Mouse (Mus musculus): ENCODE measurements at regions not wholly inside any gene's neighbourhood (a gene's known extent, or its start where the extent isn't known, plus 50 kb on each side); places are given as distances from the start of the nearest gene placed in this dataset.

DNA sequence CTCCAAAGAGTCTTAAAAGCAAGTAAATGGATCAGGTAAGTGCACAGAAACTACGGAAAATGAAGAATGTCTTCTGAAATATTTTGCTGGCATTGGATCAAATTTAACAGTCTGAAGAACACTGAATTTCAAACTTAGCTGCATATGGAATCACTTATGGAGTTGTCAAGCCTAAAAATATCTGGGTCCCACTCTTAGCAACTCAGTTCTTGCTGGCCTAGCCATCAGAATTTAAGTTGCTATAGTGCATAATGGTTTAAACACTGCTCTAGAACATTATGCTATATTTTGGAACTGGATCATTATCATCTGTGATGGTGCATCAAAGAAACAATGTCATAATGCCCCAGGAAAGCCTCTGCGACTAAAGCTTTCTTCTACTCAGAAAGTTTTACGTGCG lies 324.5 kb upstream of the 4933436I01Rik start:
- Histone ChIP-seq H3K4me3 (no peak overlapping the region), H3K27ac (no peak overlapping the region)
- DNase-seq (ENCODE audit: extremely low spot score in 1 of 2, low spot score in 2 of 2) = no peak
- TF ChIP-seq CTCF (IDR thresholded peaks at IDR 0.05) = no peak
- intact Hi-C loops (cut with DNase I) = loop anchor here (10.0 kb wide), 1 partner anchor 101 kb away; no protein-coding TSS in a partner anchor

DNA sequence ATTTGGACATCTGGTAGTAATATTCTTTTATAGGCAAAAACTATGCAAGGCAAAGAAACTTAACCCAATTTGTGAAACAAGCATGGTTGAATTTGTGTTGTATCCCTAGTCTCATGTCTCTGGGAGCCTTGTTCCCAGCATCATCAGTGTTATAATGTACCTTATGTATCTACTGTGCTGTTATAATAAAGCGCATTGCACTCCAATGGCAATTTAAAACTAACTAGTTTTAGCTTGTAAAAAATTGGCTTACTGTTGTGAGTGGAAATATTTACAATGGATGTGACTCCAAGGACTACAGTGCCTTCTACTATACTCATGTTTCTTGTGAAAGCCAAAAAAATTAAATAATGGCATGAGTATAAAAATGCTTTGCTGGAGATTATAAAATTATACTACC lies 322.7 kb upstream of the 4933436I01Rik start:
- no peak for DNase-seq (ENCODE audit: extremely low spot score in 1 of 2, low spot score in 2 of 2)
- intact Hi-C loops (cut with DNase I) = loop anchor here (10.0 kb wide), 1 partner anchor 99 kb away; no protein-coding TSS in a partner anchor
- H3K4me3 ChIP-seq = no peak overlapping the region
- no peak overlapping the region for H3K27ac ChIP-seq
- TF ChIP-seq CTCF (IDR thresholded peaks at IDR 0.05) = no peak

All from left cerebral cortex, adult 2 months (tissue).